Mouse (Mus musculus) hematopoietic stem cell, adult 5-6 weeks (primary cell): ENCODE results near the gene Cfap45. TPM values are rescaled to one million over a fixed set of nuclear protein-coding genes. Genes with fewer than 3 reads are reported as not detected.

Experiments
- ATAC-seq, 2 experiments: fragments of 125-278 bp in 1 of 2; replicated peaks in 1 of 2; 2 replicates each; pipeline ENCODE4 v1.8.0; 2016 to 2017; ENCODE audit warnings: inconsistent platforms in 2 of 2, mild to moderate bottlenecking in 2 of 2, moderate number of reproducible peaks in 2 of 2, low read depth in 1 of 2, moderate TSS enrichment in 1 of 2; ENCODE audit not compliant: low FRiP score in 2 of 2, poor library complexity in 2 of 2, severe bottlenecking in 2 of 2, insufficient read depth in 1 of 2, low TSS enrichment in 1 of 2
- total RNA-seq: library from RNA; stranded (forward); fragments of 172-1452, 232-1000 nt; gene quantifications from 2 replicates; pipeline ENCODE4 v1.2.3, GENCODE M21; 2017

The Cfap45 gene
- total RNA-seq, 1 experiment from 2014 or later = 2.9 TPM

DNA sequence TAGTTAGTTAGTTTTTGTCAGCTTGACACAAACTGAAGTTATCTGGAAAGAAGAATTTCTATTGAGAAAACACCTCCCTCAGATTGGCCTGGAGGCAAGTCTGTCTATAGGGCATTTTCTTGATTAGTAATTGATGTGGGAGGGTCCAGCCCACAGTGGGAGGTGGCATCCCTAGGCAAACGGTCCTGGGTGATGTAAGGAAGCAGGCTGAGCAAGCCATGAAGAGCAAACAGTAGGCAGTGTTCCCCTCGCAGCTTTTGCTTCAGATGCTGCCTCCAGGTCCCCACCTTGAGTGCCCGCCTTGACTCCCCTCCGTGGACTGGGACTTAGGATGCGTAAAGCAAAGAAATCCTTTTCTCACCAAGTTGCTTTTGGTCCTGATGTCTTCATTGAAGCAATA lies 11.4 kb upstream of the Cfap45 start:
- no peak for ATAC-seq

GRCm38 (mm10) chr1:172509983-172510382 lies 10.6 kb upstream of the Cfap45 start:
- no peak for ATAC-seq

GRCm38 (mm10) chr1:172510421-172510972 lies 10.1 kb upstream of the Cfap45 start:
- no peak for ATAC-seq

DNA sequence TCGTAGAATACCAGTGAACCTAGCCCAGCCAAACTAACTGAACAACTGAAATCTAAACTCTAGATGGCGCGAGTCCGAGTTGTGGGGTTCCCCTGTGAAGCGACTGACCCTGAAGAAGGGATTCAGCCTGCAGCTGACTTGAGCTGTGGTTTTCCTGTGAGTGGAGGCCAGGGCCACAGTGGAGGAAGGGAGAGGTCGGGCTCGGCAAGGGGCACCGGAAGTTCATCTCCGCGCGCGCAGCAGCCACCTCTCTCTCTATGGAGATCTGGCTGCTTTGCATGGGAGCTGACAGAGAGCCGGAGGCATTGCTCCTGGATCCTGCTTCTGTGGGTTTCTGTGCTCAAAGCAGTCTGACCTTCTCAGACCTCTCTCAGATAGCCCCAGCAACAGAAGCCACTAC lies 7.6 kb upstream of the Cfap45 start:
- peak; percentile 70 to 77 for ATAC-seq

- peak; percentile 86 to 89 for ATAC-seq
Measured at GRCm38 (mm10) chr1:172513525-172514212, 6.9 kb upstream of the Cfap45 start.

- no peak; a peak in 1 of 4 replicates for ATAC-seq
Measured at GRCm38 (mm10) chr1:172514213-172514529, 6.4 kb upstream of the Cfap45 start.

DNA sequence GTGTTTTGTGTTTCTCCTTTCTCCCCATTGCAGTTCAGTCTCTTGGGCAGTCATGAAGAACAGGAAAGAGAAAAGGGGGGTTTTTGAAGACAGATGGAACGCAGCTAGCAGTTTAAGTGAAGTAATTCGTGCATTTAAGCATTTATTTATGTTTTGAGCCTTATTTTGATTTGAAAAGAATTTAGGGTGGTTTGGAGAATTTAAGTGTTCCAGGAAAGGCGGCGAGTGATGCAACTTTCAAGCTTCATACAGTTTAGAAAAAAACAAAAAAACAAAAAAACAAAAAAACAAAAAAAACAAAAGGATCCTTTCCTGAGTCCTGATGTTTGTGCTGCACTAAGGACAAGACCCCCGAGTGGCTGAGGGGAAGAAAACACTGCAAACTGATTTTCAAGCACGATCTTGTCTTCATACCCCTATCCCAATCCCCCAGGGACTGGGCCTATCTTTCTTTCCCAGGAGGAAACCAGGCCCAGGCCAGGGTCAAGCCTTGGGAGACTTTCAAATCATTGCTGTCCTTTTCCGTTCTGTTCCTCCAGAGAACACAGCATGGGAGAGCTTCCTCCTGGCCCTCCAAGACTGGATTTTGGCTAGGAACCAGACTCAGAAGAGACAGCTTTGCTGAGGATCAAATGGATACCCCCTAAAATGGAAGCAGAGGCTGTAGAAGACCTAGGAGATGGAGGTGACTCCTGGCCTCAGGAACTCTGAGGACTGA lies 5.9 kb upstream of the Cfap45 start:
- ATAC-seq = no peak

GRCm38 (mm10) chr1:172515396-172515795 lies 5.2 kb upstream of the Cfap45 start:
- ATAC-seq = no peak

- no peak for ATAC-seq
Measured at GRCm38 (mm10) chr1:172518013-172518412, 2.6 kb upstream of the Cfap45 start.

GRCm38 (mm10) chr1:172519644-172520043 lies 957 bp upstream of the Cfap45 start:
- ATAC-seq = no peak

- ATAC-seq = peak; percentile 8 to 18; a peak in 3 of 4 replicates
Measured at GRCm38 (mm10) chr1:172522524-172522923, 1.9 kb downstream of the Cfap45 start.

DNA sequence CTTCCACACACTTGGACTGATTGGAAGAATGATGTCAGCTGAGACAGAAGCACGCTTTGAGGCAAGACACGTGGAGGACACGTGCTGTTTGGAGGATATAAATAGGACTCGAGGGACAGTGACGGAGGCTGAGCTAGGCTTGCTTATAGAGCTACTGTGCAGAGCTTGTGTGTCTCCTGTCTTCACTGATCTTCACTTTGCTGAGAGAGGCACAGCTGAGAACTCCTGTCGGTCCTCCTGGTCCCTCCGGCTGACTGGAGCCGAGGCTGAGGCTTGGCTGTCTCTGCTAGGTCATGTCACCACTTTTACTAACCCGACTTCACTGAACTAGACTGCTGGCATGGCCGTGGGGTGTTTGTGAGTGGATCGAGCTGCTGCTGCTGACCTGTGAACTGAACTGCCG lies 3.1 kb downstream of the Cfap45 start:
- no peak for ATAC-seq

GRCm38 (mm10) chr1:172525027-172525764 lies 4.6 kb downstream of the Cfap45 start:
- peak; percentile 43 to 56 for ATAC-seq

GRCm38 (mm10) chr1:172525971-172526370 lies 5.4 kb downstream of the Cfap45 start:
- ATAC-seq = no peak

DNA sequence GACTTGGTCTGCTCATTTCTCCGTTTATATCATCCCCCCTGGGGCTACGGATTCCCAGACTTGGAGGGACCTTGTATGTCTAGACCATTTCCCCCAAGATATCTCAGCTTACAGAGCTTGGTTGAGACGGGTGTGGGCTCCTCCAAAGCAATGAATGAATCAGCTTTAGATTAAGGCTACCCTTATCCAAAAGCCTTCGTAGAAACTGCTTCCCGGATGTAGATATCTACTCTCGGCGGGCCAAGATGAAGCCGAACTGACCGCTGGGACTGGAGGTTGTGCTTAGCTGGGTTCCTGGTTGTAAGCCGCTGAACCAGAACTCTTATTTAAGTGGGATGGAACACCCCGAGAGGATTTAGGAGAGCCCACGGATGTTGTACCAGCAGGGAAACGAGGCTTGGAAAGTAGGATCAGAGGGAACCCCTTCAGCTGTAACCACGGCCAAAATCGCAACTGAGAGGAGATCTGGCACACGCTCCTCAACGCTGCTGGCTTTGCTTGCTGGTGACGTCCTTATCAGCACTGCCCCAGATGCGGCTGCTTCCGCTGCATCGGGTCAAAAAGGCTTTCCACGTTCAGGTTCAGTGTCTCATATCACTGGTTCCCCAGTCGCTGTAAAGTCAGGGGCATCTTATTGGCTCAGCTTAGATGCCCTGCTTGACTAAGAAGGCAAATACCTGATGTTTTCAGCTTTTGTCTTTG lies 5.9 kb downstream of the Cfap45 start:
- peak; percentile 63 to 71 for ATAC-seq

- ATAC-seq = no peak
Measured at GRCm38 (mm10) chr1:172527431-172527830, 6.8 kb downstream of the Cfap45 start.

- peak; percentile 46 to 54; a peak in 3 of 4 replicates for ATAC-seq
Measured at GRCm38 (mm10) chr1:172528701-172529100, 8.1 kb downstream of the Cfap45 start.
